Mouse (Mus musculus): ENCODE results near the gene Iqce.

The Iqce gene

GRCm38 (mm10) chr5:140661875-140662643 is 40.1 kb downstream of the Iqce start:
- DNase-seq (ENCODE audit: low read depth, low spot score) = no peak

GRCm38 (mm10) chr5:140661427-140661826 is 40.8 kb downstream of the Iqce start:
- DNase-seq (ENCODE audit: low read depth, low spot score) = no peak

- no peak for DNase-seq (ENCODE audit: low read depth, low spot score)
Observed at GRCm38 (mm10) chr5:140660398-140660797, 41.8 kb downstream of the Iqce start.

- no peak for DNase-seq (ENCODE audit: low read depth, low spot score)
Observed at GRCm38 (mm10) chr5:140659607-140660272, 42.4 kb downstream of the Iqce start.

- no peak for DNase-seq (ENCODE audit: low read depth, low spot score)
Observed at GRCm38 (mm10) chr5:140654096-140654845, 47.9 kb downstream of the Iqce start.

- DNase-seq (ENCODE audit: low read depth, low spot score) = no peak
Observed at GRCm38 (mm10) chr5:140652587-140652986, 49.6 kb downstream of the Iqce start.

GRCm38 (mm10) chr5:140651231-140651630 is 50.9 kb downstream of the Iqce start:
- no peak for DNase-seq (ENCODE audit: low read depth, low spot score)

GRCm38 (mm10) chr5:140649881-140650414 is 52.2 kb downstream of the Iqce start:
- DNase-seq (ENCODE audit: low read depth, low spot score) = no peak

- peak; percentile 93 for DNase-seq (ENCODE audit: low read depth, low spot score)
Observed at GRCm38 (mm10) chr5:140649101-140649667, 53.0 kb downstream of the Iqce start.

- no peak for DNase-seq (ENCODE audit: low read depth, low spot score)
Observed at GRCm38 (mm10) chr5:140648519-140649100, 53.6 kb downstream of the Iqce start, which contains the start of gene Ttyh3. Ttyh3 (minus strand) TSS chr5:140649031.

GRCm38 (mm10) chr5:140647821-140648518 is 54.2 kb downstream of the Iqce start:
- DNase-seq (ENCODE audit: low read depth, low spot score) = no peak

GRCm38 (mm10) chr5:140647031-140647760 is 55.0 kb downstream of the Iqce start:
- no peak for DNase-seq (ENCODE audit: low read depth, low spot score)

GRCm38 (mm10) chr5:140646171-140646570 is 56.0 kb downstream of the Iqce start:
- no peak for DNase-seq (ENCODE audit: low read depth, low spot score)

- DNase-seq (ENCODE audit: low read depth, low spot score) = no peak
Observed at GRCm38 (mm10) chr5:140645454-140645853, 56.7 kb downstream of the Iqce start.

GRCm38 (mm10) chr5:140644702-140645201 is 57.4 kb downstream of the Iqce start:
- no peak for DNase-seq (ENCODE audit: low read depth, low spot score)

- DNase-seq (ENCODE audit: low read depth, low spot score) = no peak
Observed at GRCm38 (mm10) chr5:140644263-140644662, 57.9 kb downstream of the Iqce start.

- DNase-seq (ENCODE audit: low read depth, low spot score) = peak; percentile 57
Observed at GRCm38 (mm10) chr5:140642076-140642475, 60.1 kb downstream of the Iqce start.

- no peak for DNase-seq (ENCODE audit: low read depth, low spot score)
Observed at GRCm38 (mm10) chr5:140641254-140641928, 60.8 kb downstream of the Iqce start.

GRCm38 (mm10) chr5:140640812-140641211 is 61.4 kb downstream of the Iqce start:
- DNase-seq (ENCODE audit: low read depth, low spot score) = no peak
